Mouse (Mus musculus) heart, adult 8-10 months (tissue): ENCODE measurements around the gene B3galnt1. TPM values are rescaled to one million over a fixed set of nuclear protein-coding genes. Genes with fewer than 3 reads are reported as not detected.
"Not testable (repeated sequence)": the region's sequence is repeated elsewhere in the genome, so short reads cannot be mapped to it uniquely, and the experiment has no call there.

Experiments
- DNase-seq: peaks from one replicate; pipeline ENCODE4 v3.0.0; 2022; ENCODE audit warnings: low spot score
- total RNA-seq, 4 experiments: library from RNA; stranded (reverse); gene quantifications; 2 replicates each; pipeline ENCODE4 v1.2.4; 2022

Gene B3galnt1
- total RNA-seq, 4 experiments from 2014 or later: 1.4 to 2.8 (median 1.7) TPM

DNA sequence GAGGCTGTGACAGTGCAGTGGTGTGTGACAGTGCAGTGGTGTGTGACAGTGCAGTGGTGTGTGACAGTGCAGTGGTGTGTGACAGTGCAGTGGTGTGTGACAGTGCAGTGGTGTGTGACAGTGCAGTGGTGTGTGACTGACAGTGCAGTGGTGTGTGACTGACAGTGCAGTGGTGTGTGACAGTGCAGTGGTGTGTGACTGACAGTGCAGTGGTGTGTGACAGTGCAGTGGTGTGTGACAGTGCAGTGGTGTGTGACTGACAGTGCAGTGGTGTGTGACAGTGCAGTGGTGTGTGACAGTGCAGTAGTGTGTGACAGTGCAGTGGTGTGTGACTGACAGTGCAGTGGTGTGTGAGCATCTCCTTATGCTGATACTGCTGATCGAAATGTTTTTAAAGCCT lies 33.2 kb downstream of the B3galnt1 start:
- DNase-seq: not testable (repeated sequence)

DNA sequence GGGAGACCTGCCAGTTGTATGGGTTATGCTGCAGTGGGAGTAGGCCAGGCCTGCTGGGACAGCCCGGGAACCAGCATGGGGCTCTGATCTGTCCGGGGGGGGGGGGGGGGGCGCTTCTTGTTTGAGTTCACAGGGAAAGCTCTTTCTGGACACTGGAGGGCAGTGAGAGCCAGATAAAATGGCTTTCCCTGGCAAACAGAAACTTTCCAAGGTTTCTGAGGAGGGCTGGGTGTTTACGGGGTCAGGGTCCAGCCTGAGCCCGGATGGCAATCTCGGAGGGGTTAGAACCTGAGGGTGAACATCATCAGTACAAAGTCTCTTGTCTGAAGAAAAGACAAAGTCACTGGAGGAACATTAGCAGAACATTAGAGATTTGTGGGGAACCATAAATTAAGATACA lies 35.4 kb downstream of the B3galnt1 start:
- DNase-seq: no peak

DNA sequence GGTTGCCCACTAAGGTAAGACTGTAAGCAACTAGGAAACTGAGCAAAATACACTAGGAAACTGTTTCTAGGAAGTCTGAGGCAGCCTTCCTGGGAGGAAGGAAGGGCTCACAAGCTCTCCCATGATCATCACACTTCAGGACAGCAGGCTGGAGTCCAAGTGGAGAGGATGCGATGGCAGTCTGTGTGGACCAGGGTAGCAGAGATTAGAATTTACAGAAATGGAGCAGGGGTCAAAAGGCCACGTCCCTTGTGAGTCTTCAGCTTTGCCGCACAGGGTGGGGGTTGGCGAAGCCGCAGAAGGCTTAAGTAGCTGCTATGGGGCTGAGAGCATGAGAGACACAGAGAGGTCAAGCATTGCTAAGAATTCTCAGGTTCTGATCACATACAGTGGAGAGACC lies 37.1 kb downstream of the B3galnt1 start:
- no peak for DNase-seq

DNA sequence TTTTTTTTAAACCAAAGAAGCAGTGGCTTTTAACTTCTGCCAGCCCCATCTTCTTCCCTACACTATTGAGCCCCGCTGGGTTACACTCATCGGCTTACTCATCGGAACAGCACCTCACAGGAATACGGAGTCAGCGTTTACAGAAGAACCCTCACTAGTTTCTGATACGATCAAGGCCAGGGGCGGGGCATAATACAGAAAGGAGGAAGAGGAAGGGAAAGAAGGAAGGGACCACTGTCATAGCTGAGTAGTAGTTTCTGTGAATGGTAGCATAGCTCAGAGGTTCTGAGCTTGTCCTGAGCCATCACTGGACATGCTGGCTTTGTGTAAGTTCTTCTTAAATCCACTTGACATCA lies 38.8 kb downstream of the B3galnt1 start:
- DNase-seq: no peak

DNA sequence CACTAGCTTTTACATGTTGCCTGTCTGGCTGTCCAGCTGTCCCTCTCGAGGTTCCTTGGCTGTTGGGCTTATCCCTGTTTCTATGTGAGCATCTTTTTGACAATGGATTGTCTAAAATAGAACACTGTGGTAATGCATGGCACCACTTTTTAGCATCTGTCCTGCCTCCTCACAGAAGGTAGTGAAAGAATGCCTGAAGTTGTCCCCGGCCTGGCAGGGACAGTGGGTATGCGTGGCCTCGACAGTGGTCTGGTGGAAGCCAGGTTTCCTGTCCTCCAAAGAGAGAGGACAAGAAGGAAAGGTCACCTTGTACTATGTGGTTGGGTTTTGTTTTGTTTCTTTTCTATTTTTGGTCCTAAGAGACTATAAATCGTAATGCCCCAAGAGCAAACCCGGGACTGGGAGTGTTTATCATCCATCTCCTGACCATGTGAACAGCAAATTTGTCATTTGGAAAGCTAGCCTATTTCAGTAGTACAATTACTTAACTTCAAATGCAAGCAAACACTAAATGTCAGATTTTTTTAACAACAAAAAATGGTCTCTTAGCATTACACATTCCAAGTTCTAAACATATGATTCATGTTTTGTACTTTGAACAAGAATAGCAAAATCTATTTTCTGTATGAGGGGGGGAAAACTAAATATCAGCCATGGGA lies 39.3 kb downstream of the B3galnt1 start:
- no peak for DNase-seq

DNA sequence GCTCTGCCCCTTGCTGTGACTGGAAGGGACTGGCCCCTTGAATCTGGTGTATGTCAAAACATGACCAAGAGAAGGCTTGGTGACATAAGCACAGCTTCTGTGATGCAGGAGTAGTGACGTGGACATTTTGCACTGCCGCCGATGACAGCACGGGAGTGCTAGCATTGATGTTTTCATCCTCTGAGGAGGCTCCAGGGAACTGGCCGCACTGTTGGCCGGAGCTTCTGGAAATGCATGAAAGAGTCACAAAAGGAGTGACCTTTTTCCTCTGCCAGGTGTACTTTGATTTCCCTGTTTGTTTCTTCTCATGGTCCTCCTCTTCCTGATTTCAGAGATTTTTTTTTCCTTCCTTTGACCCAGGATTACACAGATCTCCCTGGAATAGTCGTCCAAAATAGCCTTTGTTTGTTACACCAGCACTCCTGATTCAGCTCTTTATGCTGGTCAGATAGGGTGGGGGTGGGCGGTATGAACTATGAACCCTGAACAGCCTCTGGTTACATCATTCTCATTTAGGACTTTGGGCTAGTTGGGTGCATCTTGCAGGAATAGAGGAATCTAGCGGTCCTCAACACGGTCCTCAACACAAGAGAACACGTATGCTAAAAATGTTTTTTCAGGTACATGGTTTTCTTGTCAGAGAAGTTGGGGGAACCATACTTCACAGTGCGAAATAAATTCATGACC lies 42.5 kb downstream of the B3galnt1 start:
- no peak for DNase-seq

DNA sequence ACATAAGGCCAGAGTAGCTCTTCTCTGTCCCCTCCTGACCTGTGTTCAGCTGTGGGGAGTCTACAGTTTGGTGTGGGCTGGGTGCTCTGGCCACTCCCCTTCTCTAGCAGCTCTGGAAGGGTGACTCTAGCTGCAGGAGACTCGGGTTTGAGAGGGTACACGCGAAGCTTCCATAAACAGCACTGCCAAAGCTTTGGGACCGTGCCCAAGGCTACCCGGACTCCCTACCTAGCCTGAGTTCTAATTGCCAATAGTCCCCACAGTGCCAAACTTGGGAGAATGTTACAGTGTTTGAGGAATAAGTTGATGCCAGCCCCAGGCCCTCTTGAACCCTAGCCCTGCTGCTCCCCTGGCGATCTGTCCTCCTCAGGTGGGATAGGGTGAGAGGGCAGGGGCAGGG lies 43.2 kb downstream of the B3galnt1 start:
- DNase-seq: no peak

DNA sequence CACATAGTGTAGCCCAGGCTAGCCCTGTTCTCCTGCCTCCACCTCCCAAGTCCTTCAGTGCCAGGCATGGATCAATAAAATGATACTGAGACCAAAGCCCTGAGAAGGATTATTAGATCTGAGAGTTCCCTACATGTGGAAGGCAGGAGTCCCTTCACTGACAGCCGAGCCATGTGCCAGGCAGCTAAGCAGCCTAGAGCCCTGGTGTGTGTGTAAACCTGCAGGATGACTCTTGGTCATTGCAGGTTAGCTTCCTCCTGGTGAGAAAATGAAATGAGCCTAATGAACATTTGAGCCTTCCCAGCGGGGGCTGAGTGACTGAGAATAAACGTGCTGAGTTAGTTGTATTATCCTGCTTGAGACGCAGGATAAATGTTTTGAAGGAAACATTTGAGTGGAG lies 49.2 kb downstream of the B3galnt1 start:
- no peak for DNase-seq

DNA sequence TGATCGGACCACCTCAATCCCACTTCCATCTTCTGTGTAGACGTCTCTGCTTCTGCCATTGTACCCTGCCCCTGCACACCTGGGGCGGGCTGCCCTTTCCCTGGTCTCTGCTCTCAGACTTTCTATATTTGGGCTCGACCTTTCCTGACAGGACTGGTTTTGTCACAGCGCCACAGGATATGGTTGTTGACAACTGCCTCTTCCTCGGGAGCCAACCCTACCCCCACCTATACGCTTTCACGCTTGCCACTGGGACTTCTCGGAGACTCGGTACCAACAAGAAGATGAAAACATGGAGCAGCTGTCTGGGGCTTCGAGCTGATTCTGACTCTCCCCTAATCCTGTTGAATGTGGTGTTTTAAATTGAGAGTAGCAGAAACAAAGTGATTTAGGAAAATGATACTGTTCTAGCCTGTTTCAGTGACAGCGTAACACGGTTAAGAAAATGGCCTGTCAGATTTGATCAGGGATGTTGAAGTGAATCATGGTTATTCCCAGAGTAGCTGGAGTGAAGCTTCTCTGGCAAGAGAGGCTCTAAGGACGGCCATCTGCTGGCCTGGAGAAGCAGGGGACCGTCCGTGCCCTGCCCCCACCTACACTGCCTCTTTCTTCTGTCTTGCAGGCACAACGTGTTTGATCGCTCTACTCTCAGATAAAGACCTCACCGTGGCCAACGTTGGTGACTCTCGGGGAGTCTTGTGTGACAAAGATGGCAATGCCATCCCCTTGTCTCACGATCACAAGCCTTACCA lies 49.9 kb downstream of the B3galnt1 start:
- no peak for DNase-seq

DNA sequence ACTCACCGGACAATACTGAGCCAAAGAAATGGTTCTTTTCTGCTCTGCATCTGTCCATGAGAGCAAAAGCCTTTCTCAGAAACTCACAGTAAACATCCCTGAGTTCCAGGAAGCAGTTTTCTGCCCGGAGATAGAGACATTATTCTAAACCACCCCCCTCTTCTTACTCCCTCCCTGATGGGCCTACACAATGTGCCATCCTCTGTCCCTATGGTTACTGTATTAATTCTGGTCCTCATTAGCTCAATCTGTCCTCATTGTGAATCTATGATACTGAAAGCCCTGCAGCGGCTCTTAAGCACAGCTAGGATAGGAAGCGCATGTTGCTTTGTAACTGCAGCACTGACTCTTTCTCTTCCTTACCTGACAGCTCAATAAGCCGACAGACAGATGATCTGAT lies 53.7 kb downstream of the B3galnt1 start:
- DNase-seq: no peak

DNA sequence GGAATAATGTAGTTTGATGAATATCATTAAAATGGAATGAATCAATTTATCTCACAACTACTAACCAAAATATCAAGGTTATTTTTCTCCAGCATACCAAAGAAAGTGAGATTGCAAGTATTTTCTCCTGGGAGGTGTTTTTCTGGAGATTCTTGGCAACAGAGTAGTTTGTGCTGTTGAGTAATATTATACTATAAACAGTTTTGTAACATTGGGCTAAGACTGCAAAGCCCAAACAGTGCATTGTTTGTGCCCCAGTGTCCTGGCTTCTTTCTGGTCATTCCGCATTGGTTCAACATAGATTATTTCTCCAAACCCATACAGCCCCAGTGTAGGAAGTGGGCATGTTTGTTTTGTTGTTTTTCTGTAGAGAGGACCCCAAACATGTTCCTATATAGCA lies 55.0 kb downstream of the B3galnt1 start:
- no peak for DNase-seq

DNA sequence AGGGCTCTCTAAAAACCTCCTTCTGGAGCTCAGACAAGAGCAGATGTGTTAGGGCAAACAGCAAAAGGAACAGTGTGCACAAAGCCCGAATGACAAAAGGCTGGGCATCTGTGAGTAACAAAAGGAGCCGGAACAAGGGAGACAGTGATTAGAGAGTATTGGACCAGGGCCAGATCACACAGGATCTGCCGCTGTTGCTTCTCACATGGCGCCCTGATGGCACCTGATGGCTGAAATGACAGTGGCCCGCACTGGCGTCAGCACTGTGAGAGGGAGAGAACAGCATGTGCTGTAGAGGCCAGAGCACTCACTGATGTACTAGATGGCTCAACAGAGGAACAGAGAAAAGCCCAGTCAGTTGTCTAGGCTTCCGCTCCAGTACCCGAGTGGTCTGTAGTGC lies 55.8 kb downstream of the B3galnt1 start:
- no peak for DNase-seq

DNA sequence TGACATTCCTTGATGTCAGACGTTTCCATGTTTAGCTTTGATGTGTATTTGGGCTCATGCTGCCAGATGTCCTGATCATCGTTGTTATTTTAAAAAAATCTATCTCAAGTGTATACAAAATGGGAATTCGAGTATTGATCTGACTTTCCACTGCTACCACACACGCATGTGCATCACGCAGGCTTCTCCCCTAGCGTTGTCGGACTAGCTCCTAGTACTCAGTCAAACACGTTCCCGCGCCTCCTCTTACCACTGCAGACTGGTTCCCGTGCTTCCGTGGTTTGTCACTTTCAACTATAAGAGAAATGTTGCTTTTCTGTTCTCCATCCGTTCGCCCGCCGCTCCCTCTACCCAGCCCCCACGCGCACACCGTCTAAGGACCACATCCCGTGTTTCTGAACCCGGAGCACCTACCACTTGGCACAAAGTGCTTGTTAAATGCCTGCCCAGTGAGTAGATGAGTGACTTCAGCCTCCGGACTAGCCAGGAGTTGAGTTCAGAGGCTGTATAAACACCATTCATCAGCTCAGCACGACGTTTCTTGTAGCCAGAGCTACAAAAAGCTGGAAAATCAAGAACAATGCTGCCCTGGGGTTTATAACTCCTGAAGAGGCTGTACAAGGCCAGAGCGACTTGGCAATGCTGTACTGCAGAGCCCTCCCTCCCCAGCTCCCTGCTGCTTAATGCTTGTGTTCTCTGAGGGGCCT lies 62.7 kb downstream of the B3galnt1 start:
- no peak for DNase-seq

DNA sequence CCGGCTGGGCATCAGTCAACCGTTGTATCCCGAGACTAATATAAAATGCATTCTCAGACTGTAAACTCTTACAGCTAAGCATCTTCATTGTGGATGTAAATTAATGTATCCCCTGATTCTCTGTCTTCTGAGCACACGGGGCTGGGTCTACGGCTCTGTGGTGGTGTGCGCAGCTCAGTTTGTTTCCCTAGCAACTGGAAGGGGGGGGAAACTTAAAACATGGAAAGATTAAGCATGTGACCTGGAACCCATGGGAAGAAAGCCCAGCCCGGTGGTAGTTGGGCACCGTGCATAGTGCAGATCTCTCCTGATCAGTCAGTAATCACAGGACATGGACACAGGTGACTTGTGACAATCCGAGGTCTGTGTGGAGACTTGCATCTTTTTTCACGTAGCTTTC lies 63.3 kb downstream of the B3galnt1 start:
- no peak for DNase-seq

DNA sequence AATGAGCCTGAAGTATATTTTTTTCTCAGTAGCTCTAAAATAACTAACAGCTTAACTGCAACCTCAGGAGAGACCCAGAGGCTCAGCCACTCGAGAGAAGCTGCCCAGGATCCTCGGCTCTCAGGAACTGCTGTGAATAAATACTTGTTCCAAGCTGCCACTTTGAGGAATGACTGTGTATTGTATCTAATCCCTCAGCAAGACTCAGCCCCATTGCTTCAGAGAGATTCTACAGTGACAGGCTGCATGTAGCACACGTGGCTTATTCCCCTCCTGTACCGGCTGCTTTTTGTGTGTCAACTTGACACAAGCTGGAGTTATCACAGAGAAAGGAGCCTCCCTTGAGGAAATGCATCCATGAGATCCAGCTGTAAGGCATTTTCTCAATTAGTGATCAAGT lies 66.1 kb downstream of the B3galnt1 start:
- no peak for DNase-seq

DNA sequence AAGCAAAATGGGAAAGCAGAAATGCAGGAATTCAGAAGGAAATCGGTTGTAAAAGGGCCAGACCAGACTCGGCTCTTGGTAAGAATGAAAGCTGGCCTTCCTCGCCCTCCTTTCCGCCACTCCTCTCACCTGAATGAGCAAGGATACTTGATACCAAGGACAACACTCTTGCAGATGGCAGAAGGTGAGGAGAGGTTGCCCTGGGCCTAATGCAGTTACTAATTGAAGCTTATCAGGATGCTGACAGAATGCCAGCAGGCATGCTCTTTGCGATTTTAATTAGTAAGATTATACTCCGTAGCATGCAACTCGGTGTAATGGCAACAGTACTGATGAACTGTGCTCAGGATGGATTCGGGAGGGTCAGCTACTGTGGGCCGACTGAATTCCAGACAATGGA lies 67.2 kb downstream of the B3galnt1 start:
- no peak for DNase-seq

DNA sequence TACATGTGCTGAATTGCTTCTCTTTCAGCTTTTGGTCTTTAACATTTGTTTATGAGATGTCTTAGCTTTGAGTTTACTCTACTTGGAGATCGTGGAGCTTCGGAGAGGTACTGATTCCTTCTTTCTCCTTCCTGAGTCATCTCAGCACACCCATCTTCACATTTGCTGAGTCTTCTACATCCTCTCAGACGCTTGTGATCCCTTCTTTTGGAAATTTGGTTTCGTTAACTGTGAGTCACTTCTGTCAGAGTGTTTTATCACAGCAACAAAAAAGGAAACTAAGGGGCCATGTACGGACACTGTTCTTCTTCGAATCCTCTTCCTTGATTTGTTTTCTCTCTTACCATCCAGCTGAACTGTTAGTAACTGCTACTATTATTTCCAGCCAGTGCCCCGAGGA lies 69.2 kb downstream of the B3galnt1 start:
- DNase-seq: no peak

DNA sequence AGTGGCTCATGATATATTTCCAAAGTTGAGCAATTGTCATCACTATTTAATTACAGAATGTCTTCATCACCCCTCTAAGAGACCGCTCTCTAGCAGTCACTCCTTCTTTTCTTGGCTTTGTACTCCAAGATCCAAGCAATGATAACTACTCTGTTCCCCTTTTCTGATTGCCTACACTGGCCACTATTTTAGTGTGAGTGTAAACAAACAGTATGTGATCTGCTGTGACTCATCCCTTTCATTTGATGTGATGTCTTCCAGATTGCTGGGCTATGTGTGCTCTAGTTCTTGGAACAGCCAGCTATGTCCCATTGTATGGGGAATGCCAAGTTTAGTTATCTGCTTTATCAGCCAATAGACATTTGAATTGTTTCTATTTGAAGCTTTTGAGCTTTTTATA lies 71.4 kb downstream of the B3galnt1 start:
- DNase-seq: no peak

DNA sequence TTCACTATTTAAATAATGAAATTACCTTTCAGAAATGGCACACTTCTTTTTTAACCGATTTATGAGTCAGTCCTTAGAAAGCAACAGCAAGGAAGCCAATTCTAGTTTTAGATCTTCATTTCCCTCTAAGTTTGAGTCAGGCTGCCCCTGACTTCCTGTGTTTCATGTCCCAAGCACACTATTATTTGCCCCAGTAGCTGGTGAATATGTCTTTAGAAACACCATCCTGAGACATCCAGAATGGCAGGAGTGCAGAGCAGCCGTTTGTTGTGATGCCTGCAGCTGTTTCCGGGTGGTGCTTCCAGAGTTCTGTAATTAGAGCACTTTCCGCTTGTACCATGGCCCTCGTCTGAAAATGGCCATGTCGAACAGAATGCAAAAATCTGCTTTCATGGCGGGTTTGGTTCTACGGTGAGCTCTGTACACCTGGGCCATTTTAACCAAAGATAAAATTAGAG lies 73.7 kb downstream of the B3galnt1 start:
- no peak for DNase-seq

DNA sequence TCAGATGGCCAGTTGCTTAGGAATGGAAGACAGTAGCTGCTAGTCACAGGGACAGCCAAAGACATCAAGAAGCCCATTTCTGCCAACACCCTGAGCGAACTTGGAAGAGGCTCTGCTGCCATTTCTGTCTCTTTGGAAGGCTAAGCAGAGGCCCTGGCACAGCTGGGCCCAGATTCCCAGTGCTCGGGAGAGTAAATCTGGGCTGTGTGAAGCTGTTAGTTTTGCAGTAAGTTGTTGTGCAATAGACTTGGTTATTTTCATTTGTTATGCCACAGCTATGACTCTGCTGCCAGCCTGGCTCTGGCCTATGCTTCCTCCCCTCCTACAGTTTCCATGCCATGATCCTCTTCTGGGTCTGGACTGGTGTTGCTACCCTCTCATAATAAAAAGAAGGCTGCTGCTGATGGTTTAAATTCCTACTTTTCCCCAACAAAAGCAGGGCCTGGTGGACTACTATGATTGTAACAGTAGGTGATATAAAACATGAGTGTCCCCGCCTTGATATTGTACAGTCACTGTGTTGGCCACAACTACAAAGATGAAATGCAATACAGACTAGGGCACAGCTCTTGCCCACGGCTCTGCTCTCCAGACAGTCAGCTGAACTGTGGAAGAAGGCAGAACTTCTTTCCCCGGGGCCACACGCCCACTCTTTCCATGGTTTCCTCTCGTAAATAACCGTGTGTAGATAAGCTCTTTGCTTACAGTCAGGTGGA lies 74.2 kb downstream of the B3galnt1 start:
- DNase-seq: no peak
